Mouse (Mus musculus) MEL (cell line): ENCODE measurements at regions not wholly inside any gene's neighbourhood (a gene's known extent, or its start where the extent isn't known, plus 50 kb on each side); places are given as distances from the start of the nearest gene placed in this dataset.

Experiments used
- CHD1 ChIP-seq: IDR thresholded peaks from 2 replicates; pipeline ENCODE4 v1.6.1; 2012; ENCODE audit warnings: low read depth, mild to moderate bottlenecking, inconsistent platforms, low read length, improper control_type of control experiment
- CTCF ChIP-seq, 3 experiments: IDR thresholded peaks in 2 of 3; conservative IDR thresholded peaks in 1 of 3; 2 replicates each; pipeline ENCODE4 v1.5.1; 2011 to 2012; ENCODE audit warnings: low read length in 3 of 3, low read depth in 2 of 3, mild to moderate bottlenecking in 2 of 3, improper control_type of control experiment in 1 of 3, inconsistent platforms in 1 of 3, mixed read lengths in 1 of 3, moderate library complexity in 1 of 3; ENCODE audit not compliant: control insufficient read depth in 1 of 3, insufficient read depth in 1 of 3, poor library complexity in 1 of 3, severe bottlenecking in 1 of 3
- EP300 ChIP-seq, 2 experiments: IDR thresholded peaks; 2 replicates each; pipeline ENCODE4 v1.6.1; 2011; ENCODE audit warnings: improper control_type of control experiment in 2 of 2, low read length in 2 of 2, low read depth in 1 of 2, mild to moderate bottlenecking in 1 of 2
- ETS1 ChIP-seq: IDR thresholded peaks from 2 replicates; pipeline ENCODE4 v1.6.1; 2012; ENCODE audit warnings: low read depth, mild to moderate bottlenecking, inconsistent platforms, low read length, improper control_type of control experiment, moderate library complexity
- MAX ChIP-seq: IDR thresholded peaks from 2 replicates; pipeline ENCODE4 v1.6.1; 2011; ENCODE audit warnings: low read length, improper control_type of control experiment
- MYB ChIP-seq: IDR thresholded peaks from 2 replicates; pipeline ENCODE4 v1.6.1; 2011; ENCODE audit warnings: mild to moderate bottlenecking, low read depth, low read length, improper control_type of control experiment
- NRF1 ChIP-seq: IDR thresholded peaks from 2 replicates; pipeline ENCODE4 v1.6.1; 2014; ENCODE audit warnings: low read depth, mild to moderate bottlenecking, inconsistent platforms, low read length, improper control_type of control experiment, moderate library complexity; ENCODE audit not compliant: poor library complexity, insufficient read depth, severe bottlenecking
- POLR2A ChIP-seq, 2 experiments: IDR thresholded peaks; 2 replicates each; pipeline ENCODE4 v1.6.1; 2011 to 2012; ENCODE audit warnings: low read length in 2 of 2, mild to moderate bottlenecking in 2 of 2, control low read depth in 1 of 2, improper control_type of control experiment in 1 of 2, low read depth in 1 of 2, moderate library complexity in 1 of 2; ENCODE audit not compliant: control insufficient read depth in 1 of 2, insufficient read depth in 1 of 2, poor library complexity in 1 of 2
- SMC3 ChIP-seq: IDR thresholded peaks from 2 replicates; pipeline ENCODE4 v1.6.1; 2011; ENCODE audit warnings: low read depth, low read length, improper control_type of control experiment
- TCF12 ChIP-seq: IDR thresholded peaks from 2 replicates; pipeline ENCODE4 v1.6.1; 2014; ENCODE audit warnings: low read depth, mild to moderate bottlenecking, inconsistent platforms, low read length, improper control_type of control experiment, moderate library complexity
- ZNF384 ChIP-seq: IDR thresholded peaks from 2 replicates; pipeline ENCODE4 v1.6.1; 2012; ENCODE audit warnings: low read depth, mild to moderate bottlenecking, inconsistent platforms, low read length, improper control_type of control experiment

- TF ChIP-seq ETS1: no peak
- TF ChIP-seq CTCF (IDR thresholded peaks at IDR 0.05 in 2 of 3, conservative IDR thresholded peaks at IDR 0.05 in 1 of 3; ENCODE audit: control insufficient read depth in 1 of 3, insufficient read depth in 1 of 3, low read depth in 2 of 3, low read length in 3 of 3, poor library complexity in 1 of 3, severe bottlenecking in 1 of 3): no peak
- no peak for TF ChIP-seq CHD1
- TF ChIP-seq POLR2A (IDR thresholded peaks at IDR 0.05; ENCODE audit: control insufficient read depth in 1 of 2, insufficient read depth in 1 of 2, low read depth in 1 of 2, low read length in 2 of 2, poor library complexity in 1 of 2): no peak
- TF ChIP-seq TCF12: no peak
- TF ChIP-seq MAX: no peak
- TF ChIP-seq NRF1: no peak
- no peak for TF ChIP-seq EP300 (IDR thresholded peaks at IDR 0.05; ENCODE audit: low read depth in 1 of 2, low read length in 2 of 2)
- no peak for TF ChIP-seq MYB
- TF ChIP-seq ZNF384: no peak
- no peak for TF ChIP-seq SMC3
These were observed 90.9 kb upstream of the Hes1 start for GRCm38 (mm10) chr16:29973250-29973649.
